Mouse (Mus musculus) left cerebral cortex, postnatal 4 days (tissue): Measurements from ENCODE around the gene Dis3l. TPM values are rescaled to one million over a fixed set of nuclear protein-coding genes. Genes with fewer than 3 reads are reported as not detected.

Source experiments
- DNase-seq: peaks from one replicate; pipeline ENCODE4 v3.0.0-alpha.2; 2022
- intact Hi-C: fragments of 180-260 bp; cut with DNase I; formaldehyde crosslinking; loops from one replicate; pipeline ENCODE4 v1.15.1; 2025
- total RNA-seq, 2 experiments: library from RNA; stranded (reverse); gene quantifications; 2 replicates each; pipeline ENCODE4 v1.2.3; 2021

Gene Dis3l
- total RNA-seq, 2 experiments from 2014 or later = 29.0 to 29.5 TPM

- DNase-seq = no peak
- intact Hi-C loops = no loop called here
These were observed 73.9 kb downstream of the Dis3l start for GRCm38 (mm10) chr9:64267231-64267630.

GRCm38 (mm10) chr9:64264813-64265212 is 76.3 kb downstream of the Dis3l start:
- DNase-seq = no peak
- intact Hi-C loops = no loop called here

GRCm38 (mm10) chr9:64261023-64261422 is 80.1 kb downstream of the Dis3l start:
- intact Hi-C loops = no loop called here
- DNase-seq = no peak

- DNase-seq = no peak
- intact Hi-C loops = loop anchor here (10.0 kb wide), 1 partner anchor 55 kb away; no protein-coding TSS in a partner anchor
These were observed 81.2 kb downstream of the Dis3l start for GRCm38 (mm10) chr9:64259906-64260305.

Other genes with a start within 250 kb of the Dis3l start
- gene Lctl, start 224.1 kb downstream of the Dis3l start, total RNA-seq = not detected
- gene Zwilch, start 168.2 kb downstream of the Dis3l start, total RNA-seq = 1 to 10 TPM; 7.9 to 8.0 TPM
- gene Rpl4, start 167.9 kb downstream of the Dis3l start, total RNA-seq = 100 to 1,000 TPM; 735 to 744 TPM
- 10 to 100 TPM; 18.3 to 18.8 TPM for gene Snapc5, start 162.0 kb downstream of the Dis3l start, total RNA-seq
- gene Uchl4, start 106.1 kb downstream of the Dis3l start, total RNA-seq = 1 to 10 TPM; 7.1 to 7.3 TPM
- 10 to 100 TPM; 65.3 to 70.6 TPM for gene Map2k1, start 87.7 kb downstream of the Dis3l start, total RNA-seq
- gene Tipin, start 59.7 kb downstream of the Dis3l start, total RNA-seq = 10 to 100 TPM; 25.1 to 25.2 TPM
- gene Megf11, start 44.3 kb upstream of the Dis3l start, total RNA-seq = 1 to 10 TPM; 3.3 to 5.2 TPM